Mouse (Mus musculus) midbrain, postnatal 0 days (tissue): ENCODE data around the gene Rngtt. TPM values are rescaled to one million over a fixed set of nuclear protein-coding genes. Genes with fewer than 3 reads are reported as not detected.

Experiments used
- ATAC-seq: fragments of 200-750 bp; cut with Nextera tagmentation; 2 replicates; pipeline ENCODE4 v1.8.0; 2017; ENCODE audit warnings: moderate number of reproducible peaks, mild to moderate bottlenecking, moderate TSS enrichment, moderate library complexity; ENCODE audit not compliant: low FRiP score
- DNase-seq: peaks from one replicate; pipeline ENCODE4 v3.0.0-alpha.2; 2015; ENCODE audit warnings: low spot score
- H3K27ac ChIP-seq: fragments of 300-500 bp; sonication (generic); 2 replicates; pipeline ENCODE4 v1.5.1; 2014; ENCODE audit warnings: low read depth, mild to moderate bottlenecking, low read length, mixed read lengths
- H3K27me3 ChIP-seq: fragments of 300-500 bp; sonication (generic); 2 replicates; pipeline ENCODE4 v1.6.1; 2014; ENCODE audit warnings: low read length, control low read depth, mixed read lengths; ENCODE audit not compliant: insufficient read depth
- H3K36me3 ChIP-seq: fragments of 300-500 bp; sonication (generic); 2 replicates; pipeline ENCODE4 v1.6.1; 2014; ENCODE audit warnings: low read length, control low read depth, mixed read lengths; ENCODE audit not compliant: insufficient read depth
- H3K4me1 ChIP-seq: fragments of 300-500 bp; sonication (generic); 2 replicates; pipeline ENCODE4 v1.6.1; 2014; ENCODE audit warnings: mild to moderate bottlenecking, control low read depth, antibody characterized with exemption, low read length, mixed read lengths; ENCODE audit not compliant: insufficient read depth
- H3K4me2 ChIP-seq: fragments of 300-500 bp; sonication (generic); 2 replicates; pipeline ENCODE4 v1.6.1; 2014; ENCODE audit warnings: low read depth, mild to moderate bottlenecking, low read length, mixed read lengths; ENCODE audit not compliant: poor library complexity, severe bottlenecking
- H3K4me3 ChIP-seq: fragments of 300-500 bp; sonication (generic); 2 replicates; pipeline ENCODE4 v1.5.1; 2014; ENCODE audit warnings: low read depth, mild to moderate bottlenecking, low read length, moderate library complexity
- H3K9ac ChIP-seq: fragments of 300-500 bp; sonication (generic); replicated peaks from 2 replicates; pipeline ENCODE4 v1.6.1; 2014; ENCODE audit warnings: mild to moderate bottlenecking, low read length, moderate library complexity, mixed read lengths; ENCODE audit not compliant: poor library complexity, severe bottlenecking
- H3K9me3 ChIP-seq: fragments of 300-500 bp; sonication (generic); 2 replicates; pipeline ENCODE4 v1.6.1; 2016; ENCODE audit warnings: low read length, control low read depth
- CTCF ChIP-seq: IDR thresholded peaks from 2 replicates; pipeline ENCODE4 v1.5.1; 2016; ENCODE audit warnings: antibody characterized with exemption, mild to moderate bottlenecking
- WGBS: fragments of 180-500 bp; shearing (Covaris S2); extraction: QIAGEN DNeasy Blood & Tissue Kit; methylation state at CpG from one replicate; pipeline ENCODE4 v1.1.7; 2014; 5-methylcytosine and 5-hydroxymethylcytosine counted together
- polyA plus RNA-seq: library from polyadenylated mRNA; unstranded; fragments of >200 nt; fragmentation: Nextera tagmentation; extraction: Ambion mirVana; gene quantifications from 2 replicates; pipeline ENCODE4 v1.2.1, GENCODE M21; 2015
- total RNA-seq: library from RNA; depleted of rRNA; stranded (reverse); fragments of >200 nt; gene quantifications from 2 replicates; pipeline ENCODE4 v1.2.3, GENCODE M21; 2014

The Rngtt gene
- total and polyA plus RNA-seq, 2 experiments from 2014 or later = 16.1 to 16.8 TPM

DNA sequence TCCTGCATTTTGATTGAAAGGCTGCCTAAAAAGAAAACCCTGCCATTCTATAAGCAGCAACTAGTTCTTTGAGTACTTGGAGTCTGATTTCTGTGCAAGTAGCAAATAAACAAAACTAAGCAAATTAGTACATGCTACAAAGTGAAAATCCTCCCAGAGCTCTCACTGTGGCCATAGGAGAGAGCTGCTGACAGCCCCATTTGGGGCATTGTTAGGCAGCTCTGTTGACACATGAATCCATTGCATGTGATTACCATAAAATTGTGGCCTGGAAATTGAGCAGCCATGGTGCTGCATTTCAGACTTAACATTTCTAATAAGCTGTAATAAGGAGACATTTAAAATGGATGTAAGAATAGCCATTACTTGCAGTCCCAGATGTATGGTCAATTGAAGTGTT is 171.6 kb downstream of the Rngtt start:
- no peak overlapping the region for H3K4me2 ChIP-seq
- H3K4me3 ChIP-seq = no peak overlapping the region
- no peak for ATAC-seq
- no peaks in the 10 kb centered on the region for H3K9me3 ChIP-seq
- no peak for DNase-seq
- H3K27ac ChIP-seq = no peak overlapping the region
- no peak overlapping the region for H3K9ac ChIP-seq
- no peaks in the 10 kb centered on the region for H3K36me3 ChIP-seq
- H3K4me1 ChIP-seq = no peaks in the 10 kb centered on the region
- no peaks in the 10 kb centered on the region for H3K27me3 ChIP-seq
- no peak for TF ChIP-seq CTCF

DNA sequence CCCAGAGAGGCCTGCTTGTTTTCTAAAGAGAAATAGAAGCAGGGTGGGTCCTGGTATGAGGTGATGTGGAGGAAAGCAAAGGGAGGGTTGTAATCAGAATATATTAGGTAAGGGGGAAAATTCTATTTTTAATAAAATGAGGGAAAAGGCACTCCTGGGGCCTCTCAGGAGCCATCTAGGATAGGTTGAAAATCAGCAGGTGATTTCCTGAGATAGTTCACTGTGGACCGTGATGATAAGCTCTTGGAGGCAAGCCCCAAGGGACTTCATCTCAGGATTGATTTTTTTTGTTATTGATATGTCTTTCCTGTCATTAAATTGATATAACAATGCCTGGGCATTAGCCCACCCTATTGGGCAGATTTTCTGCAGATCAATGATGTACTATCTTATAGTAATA is 175.9 kb downstream of the Rngtt start:
- no peaks in the 10 kb centered on the region for H3K9me3 ChIP-seq
- no peak for DNase-seq
- ATAC-seq = no peak
- no peaks in the 10 kb centered on the region for H3K4me1 ChIP-seq
- no peak overlapping the region for H3K4me2 ChIP-seq
- no peaks in the 10 kb centered on the region for H3K36me3 ChIP-seq
- no peaks in the 10 kb centered on the region for H3K27me3 ChIP-seq
- H3K9ac ChIP-seq = no peak overlapping the region
- H3K4me3 ChIP-seq = no peak overlapping the region
- TF ChIP-seq CTCF = no peak
- 50% methylated on average over 1 of the region's 1 CpGs for WGBS
- no peak overlapping the region for H3K27ac ChIP-seq

DNA sequence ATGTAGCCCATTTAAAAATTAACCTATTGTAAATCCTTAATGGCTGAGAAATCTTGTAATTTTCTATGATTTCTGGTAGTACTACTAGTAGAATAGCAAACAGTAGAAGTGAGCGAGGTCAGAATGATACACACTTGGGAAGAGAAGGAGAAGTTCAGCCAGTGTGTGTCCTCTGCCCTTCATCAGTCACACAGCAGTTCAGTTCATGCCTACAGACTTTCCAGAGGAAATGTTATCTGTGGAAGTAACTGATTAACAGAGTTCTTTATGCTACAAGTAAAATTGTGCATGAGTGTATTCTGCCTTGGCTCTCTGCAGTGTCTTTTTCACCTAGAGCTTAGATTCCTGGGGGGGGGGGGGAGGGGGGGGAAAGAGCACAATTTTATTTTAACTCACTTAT is 181.0 kb downstream of the Rngtt start:
- DNase-seq (no peak), ATAC-seq (no peak)
- Histone ChIP-seq H3K9ac (no peak overlapping the region), H3K9me3 (0 out of 2 replicates have a peak, but pooled peaks cover 3% of the 10 kb centered on the region), H3K4me1 (no peaks in the 10 kb centered on the region), H3K4me3 (no peak overlapping the region), H3K27me3 (no peaks in the 10 kb centered on the region), H3K27ac (no peak overlapping the region), H3K4me2 (no peak overlapping the region), H3K36me3 (no peaks in the 10 kb centered on the region)
- whole genome bisulfite sequencing = 94% methylated on average over 1 of the region's 1 CpGs
- no peak for TF ChIP-seq CTCF

DNA sequence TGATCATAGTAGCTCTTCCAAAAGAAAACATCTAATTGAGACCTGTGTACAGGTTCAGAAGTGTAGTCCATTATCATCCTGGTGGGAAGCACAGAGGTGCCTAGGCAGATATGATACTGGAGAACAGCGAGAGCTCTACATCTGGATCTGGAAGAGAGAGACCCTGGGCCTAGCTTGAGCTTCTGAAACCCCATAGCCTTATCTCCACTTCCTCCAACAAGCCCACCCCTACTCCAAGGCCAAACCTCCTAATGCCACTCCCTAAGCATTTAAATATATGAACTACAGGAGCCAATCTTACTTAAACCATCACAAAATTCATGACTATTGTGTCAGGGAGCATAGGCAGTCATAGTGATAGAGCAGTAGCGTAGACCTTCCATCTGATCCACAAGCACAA is 184.3 kb downstream of the Rngtt start:
- no peaks in the 10 kb centered on the region for H3K36me3 ChIP-seq
- no peak overlapping the region for H3K4me3 ChIP-seq
- H3K9ac ChIP-seq = no peak overlapping the region
- no peaks in the 10 kb centered on the region for H3K27me3 ChIP-seq
- no peaks in the 10 kb centered on the region for H3K4me1 ChIP-seq
- no peak for ATAC-seq
- DNase-seq = no peak
- H3K27ac ChIP-seq = no peak overlapping the region
- 0 out of 2 replicates have a peak, but pooled peaks cover 3% of the 10 kb centered on the region for H3K9me3 ChIP-seq
- H3K4me2 ChIP-seq = no peak overlapping the region
- 99% methylated on average over 2 of the region's 2 CpGs for WGBS
- no peak for TF ChIP-seq CTCF

DNA sequence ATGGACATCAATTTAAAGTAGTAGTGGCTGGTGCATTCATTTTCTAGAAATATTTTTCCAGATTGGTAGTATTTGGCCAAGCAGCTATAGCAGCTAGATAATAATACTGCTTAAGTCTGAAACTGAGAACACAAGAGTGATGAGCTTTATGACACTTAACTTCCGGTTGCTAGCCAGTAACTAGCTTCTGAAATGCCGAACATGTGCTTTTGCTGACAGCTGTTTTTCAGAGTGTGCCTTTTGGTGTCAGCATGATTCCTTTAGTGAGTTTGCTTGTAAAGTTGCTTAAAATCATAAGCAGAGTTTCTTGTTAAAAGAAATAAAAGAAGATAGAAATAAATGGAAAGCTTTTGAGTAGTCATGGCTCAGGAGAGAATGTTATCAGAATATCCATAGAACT is 186.9 kb downstream of the Rngtt start:
- no peak overlapping the region for H3K4me2 ChIP-seq
- 28% methylated on average over 2 of the region's 2 CpGs for WGBS
- H3K9ac ChIP-seq = no peak overlapping the region
- TF ChIP-seq CTCF = no peak
- DNase-seq (no peak), ATAC-seq (no peak)
- H3K36me3 ChIP-seq = peaks cover 3% of the 10 kb centered on the region; the same call in 1 of the 2 replicates
- 0 out of 2 replicates have a peak, but pooled peaks cover 3% of the 10 kb centered on the region for H3K9me3 ChIP-seq
- no peaks in the 10 kb centered on the region for H3K27me3 ChIP-seq
- H3K27ac ChIP-seq = 0 out of 2 replicates have a peak overlapping the region, but pooled peaks have one; percentile 4
- no peak overlapping the region for H3K4me3 ChIP-seq
- no peaks in the 10 kb centered on the region for H3K4me1 ChIP-seq

DNA sequence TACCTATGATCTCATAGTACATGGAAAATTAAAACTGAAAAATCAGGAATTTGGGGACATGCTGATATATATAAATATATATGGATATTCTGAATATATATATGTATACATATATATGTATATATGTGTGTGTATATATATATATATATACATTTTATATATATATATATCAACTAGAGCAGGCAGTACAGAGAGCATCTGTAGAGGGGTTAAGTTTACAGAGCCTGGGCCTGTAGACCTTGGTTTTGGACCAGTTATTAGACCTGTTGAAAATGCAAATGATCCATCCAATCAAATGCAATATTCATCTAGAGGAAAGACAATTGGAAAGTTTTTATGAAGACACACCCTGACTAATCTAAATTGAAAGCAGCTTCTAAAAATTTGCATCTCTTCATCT is 187.5 kb downstream of the Rngtt start:
- ATAC-seq (no peak), DNase-seq (no peak)
- Histone ChIP-seq H3K9me3 (0 out of 2 replicates have a peak, but pooled peaks cover 3% of the 10 kb centered on the region), H3K27ac (no peak overlapping the region), H3K36me3 (peaks cover 3% of the 10 kb centered on the region; the same call in 1 of the 2 replicates), H3K9ac (no peak overlapping the region), H3K27me3 (no peaks in the 10 kb centered on the region), H3K4me1 (no peaks in the 10 kb centered on the region), H3K4me2 (no peak overlapping the region), H3K4me3 (no peak overlapping the region)
- TF ChIP-seq CTCF = no peak
